ENCODE assay signal across 8 mouse cellular contexts in genomic region chr15:82346580-82347302, GRCm38 (mm10). TPM values are rescaled to one million over a fixed set of nuclear protein-coding genes. Genes with fewer than 3 reads are reported as not detected.
DNase-seq lines count a peak whose midpoint lies in the region; ATAC-seq and TF ChIP-seq lines count a peak whose summit lies in the region.

No protein-coding gene starts in this region.

- peak overlapping the region; percentile 86; the same call in 1 of the 2 replicates for H3K27ac ChIP-seq in embryonic facial prominence, embryonic 13.5 days
- peak overlapping the region; percentile 58 for H3K27ac ChIP-seq in intestine, embryonic 16.5 days (ENCODE audit: low read length)
- peak overlapping the region; percentile 96 for H3K27ac ChIP-seq in neural tube, embryonic 15.5 days (replicated peaks)

- no peaks in the 10 kb centered on the region for H3K9me3 ChIP-seq in embryonic facial prominence, embryonic 13.5 days
- H3K9me3 ChIP-seq in intestine, embryonic 16.5 days (ENCODE audit: control insufficient read depth, low read length): no peaks in the 10 kb centered on the region
- H3K9me3 ChIP-seq in neural tube, embryonic 15.5 days (replicated peaks): no peaks in the 10 kb centered on the region

- no peaks in the 10 kb centered on the region for H3K27me3 ChIP-seq in embryonic facial prominence, embryonic 13.5 days
- no peaks in the 10 kb centered on the region for H3K27me3 ChIP-seq in intestine, embryonic 16.5 days (replicated peaks; ENCODE audit: control insufficient read depth, insufficient read depth, low read length)
- no peaks in the 10 kb centered on the region for H3K27me3 ChIP-seq in neural tube, embryonic 15.5 days (replicated peaks)

- peaks cover 8% of the 10 kb centered on the region for H3K4me1 ChIP-seq in lung, adult 2 months (ENCODE audit: control insufficient read depth, insufficient read depth, low read length)
- H3K4me1 ChIP-seq in embryonic facial prominence, embryonic 13.5 days: peaks cover 21% of the 10 kb centered on the region
- H3K4me1 ChIP-seq in intestine, embryonic 16.5 days (ENCODE audit: control insufficient read depth, insufficient read depth, low read length): peaks cover 36% of the 10 kb centered on the region
- H3K4me1 ChIP-seq in neural tube, embryonic 15.5 days: peaks cover 28% of the 10 kb centered on the region

- H3K9ac ChIP-seq in embryonic facial prominence, embryonic 13.5 days: peak overlapping the region; percentile 79
- peak overlapping the region; percentile 87 for H3K9ac ChIP-seq in intestine, embryonic 16.5 days (ENCODE audit: low read depth, low read length)
- H3K9ac ChIP-seq in neural tube, embryonic 15.5 days (replicated peaks): peak overlapping the region; percentile 56

- no peak for ATAC-seq in embryonic facial prominence, embryonic 13.5 days (ENCODE audit: insufficient number of reproducible peaks, insufficient read depth, low FRiP score, low TSS enrichment, low read depth)
- no peak for ATAC-seq in intestine, embryonic 16.5 days
- ATAC-seq in neural tube, embryonic 15.5 days (ENCODE audit: low FRiP score): no peak

- H3K36me3 ChIP-seq in embryonic facial prominence, embryonic 13.5 days: peaks cover 45% of the 10 kb centered on the region
- H3K36me3 ChIP-seq in intestine, embryonic 16.5 days (ENCODE audit: control insufficient read depth, insufficient read depth, low read length): peaks cover 21% of the 10 kb centered on the region
- peaks cover 33% of the 10 kb centered on the region for H3K36me3 ChIP-seq in neural tube, embryonic 15.5 days

- 24% methylated on average over 14 of the region's 14 CpGs for WGBS in lung, adult 2 months
- 64% methylated on average over 14 of the region's 14 CpGs for WGBS in embryonic facial prominence, embryonic 13.5 days
- 42% methylated on average over 14 of the region's 14 CpGs for WGBS in intestine, embryonic 16.5 days
- WGBS in neural tube, embryonic 15.5 days: 60% methylated on average over 14 of the region's 14 CpGs

- peak overlapping the region; percentile 82 for H3K4me2 ChIP-seq in embryonic facial prominence, embryonic 13.5 days
- H3K4me2 ChIP-seq in intestine, embryonic 16.5 days (ENCODE audit: low read depth, low read length): peak overlapping the region; percentile 53
- peak overlapping the region; percentile 83 for H3K4me2 ChIP-seq in neural tube, embryonic 15.5 days

- TF ChIP-seq POLR2A in lung, adult 2 months (IDR thresholded peaks at IDR 0.05; ENCODE audit: borderline replicate concordance, extremely low read depth, low read depth, low read length): no peak

- no peak for DNase-seq in lung, adult 2 months
- DNase-seq in lung, postnatal 25 days (ENCODE audit: low spot score): no peak
- no peak for DNase-seq in thymus, postnatal 36 days
- no peak for DNase-seq in frontal cortex, postnatal 36 days (ENCODE audit: low spot score in 2 of 2)
- no peak for DNase-seq in kidney, postnatal 25 days

- no peak for TF ChIP-seq CTCF in lung, adult 2 months (IDR thresholded peaks at IDR 0.05; ENCODE audit: insufficient read depth, low read length)

- H3K4me3 ChIP-seq in lung, adult 2 months (replicated peaks; ENCODE audit: extremely low read depth, low read depth, low read length): peak overlapping the region; percentile 60
- H3K4me3 ChIP-seq in embryonic facial prominence, embryonic 13.5 days: peak overlapping the region; percentile 67
- H3K4me3 ChIP-seq in intestine, embryonic 16.5 days (ENCODE audit: low read length): peak overlapping the region; percentile 74
- H3K4me3 ChIP-seq in neural tube, embryonic 15.5 days (replicated peaks): peak overlapping the region; percentile 74

RNA-seq across cellular contexts. Expression of gene Ndufa6, which starts 7.4 kb away (rescaled TPM):
- 183 and 193 TPM in 2 replicates for polyA plus RNA-seq in lung, adult 2 months (2012; rRNA removed)
- polyA plus RNA-seq in embryonic facial prominence, embryonic 13.5 days (2015; fragmentation: Nextera tagmentation; extraction: Ambion mirVana): 319 and 324 TPM in 2 replicates
- 561 and 588 TPM in 2 replicates for polyA plus RNA-seq in intestine, embryonic 16.5 days (2015; fragmentation: Nextera tagmentation; extraction: Ambion mirVana)
- polyA plus RNA-seq in neural tube, embryonic 15.5 days (2015; fragmentation: Nextera tagmentation; extraction: Ambion mirVana): 409 and 417 TPM in 2 replicates

RNA-seq across cellular contexts. Expression of gene Smdt1, which starts 8.0 kb away (rescaled TPM):
- 189 and 202 TPM in 2 replicates for polyA plus RNA-seq in lung, adult 2 months (2012; rRNA removed)
- polyA plus RNA-seq in embryonic facial prominence, embryonic 13.5 days (2015; fragmentation: Nextera tagmentation; extraction: Ambion mirVana): 255 and 264 TPM in 2 replicates
- polyA plus RNA-seq in intestine, embryonic 16.5 days (2015; fragmentation: Nextera tagmentation; extraction: Ambion mirVana): 332 and 340 TPM in 2 replicates
- 392 and 440 TPM in 2 replicates for polyA plus RNA-seq in neural tube, embryonic 15.5 days (2015; fragmentation: Nextera tagmentation; extraction: Ambion mirVana)

RNA-seq across cellular contexts. Expression of gene Pheta2, which starts 8.0 kb away (rescaled TPM):
- polyA plus RNA-seq in lung, adult 2 months (2012; rRNA removed): 1.8 and 2.4 TPM in 2 replicates
- polyA plus RNA-seq in embryonic facial prominence, embryonic 13.5 days (2015; fragmentation: Nextera tagmentation; extraction: Ambion mirVana): 18.9 and 19.5 TPM in 2 replicates
- 11.6 and 13.2 TPM in 2 replicates for polyA plus RNA-seq in intestine, embryonic 16.5 days (2015; fragmentation: Nextera tagmentation; extraction: Ambion mirVana)
- polyA plus RNA-seq in neural tube, embryonic 15.5 days (2015; fragmentation: Nextera tagmentation; extraction: Ambion mirVana): 2.4 and 6.6 TPM in 2 replicates

RNA-seq across cellular contexts. Expression of gene Naga, which starts 8.0 kb away (rescaled TPM):
- 167 and 189 TPM in 2 replicates for polyA plus RNA-seq in lung, adult 2 months (2012; rRNA removed)
- 46.0 and 49.9 TPM in 2 replicates for polyA plus RNA-seq in embryonic facial prominence, embryonic 13.5 days (2015; fragmentation: Nextera tagmentation; extraction: Ambion mirVana)
- 296 and 437 TPM in 2 replicates for polyA plus RNA-seq in intestine, embryonic 16.5 days (2015; fragmentation: Nextera tagmentation; extraction: Ambion mirVana)
- 33.4 and 41.8 TPM in 2 replicates for polyA plus RNA-seq in neural tube, embryonic 15.5 days (2015; fragmentation: Nextera tagmentation; extraction: Ambion mirVana)

RNA-seq across cellular contexts. Expression of gene Cyp2d22, which starts 33.3 kb away (rescaled TPM):
- 84.6 and 90.2 TPM in 2 replicates for polyA plus RNA-seq in lung, adult 2 months (2012; rRNA removed)
- 10.3 and 10.5 TPM in 2 replicates for polyA plus RNA-seq in embryonic facial prominence, embryonic 13.5 days (2015; fragmentation: Nextera tagmentation; extraction: Ambion mirVana)
- polyA plus RNA-seq in intestine, embryonic 16.5 days (2015; fragmentation: Nextera tagmentation; extraction: Ambion mirVana): 14.1 and 14.9 TPM in 2 replicates
- polyA plus RNA-seq in neural tube, embryonic 15.5 days (2015; fragmentation: Nextera tagmentation; extraction: Ambion mirVana): 2.1 and 3.3 TPM in 2 replicates
